Mouse (Mus musculus) lung, postnatal 0 days (tissue): ENCODE measurements around the gene Pde2a. TPM values are rescaled to one million over a fixed set of nuclear protein-coding genes. Genes with fewer than 3 reads are reported as not detected.

Experiments
- ATAC-seq: fragments of 200-750 bp; cut with Nextera tagmentation; 2 replicates; pipeline ENCODE4 v1.8.0; 2017; ENCODE audit warnings: moderate library complexity
- DNase-seq: peaks from one replicate; pipeline ENCODE4 v3.0.0-alpha.2; 2016; ENCODE audit warnings: low spot score
- H3K27ac ChIP-seq: fragments of 300-500 bp; sonication (generic); 2 replicates; pipeline ENCODE4 v1.5.1; 2014; ENCODE audit warnings: antibody characterized with exemption, mild to moderate bottlenecking, low read length, mixed read lengths
- H3K27me3 ChIP-seq: fragments of 300-500 bp; sonication (generic); replicated peaks from 2 replicates; pipeline ENCODE4 v1.6.1; 2014; ENCODE audit warnings: low read length, mixed read lengths; ENCODE audit not compliant: insufficient read depth
- H3K36me3 ChIP-seq: fragments of 300-500 bp; sonication (generic); 2 replicates; pipeline ENCODE4 v1.6.1; 2014; ENCODE audit warnings: low read length, mixed read lengths; ENCODE audit not compliant: insufficient read depth
- H3K4me1 ChIP-seq: fragments of 300-500 bp; sonication (generic); 2 replicates; pipeline ENCODE4 v1.6.1; 2014; ENCODE audit warnings: antibody characterized with exemption, low read depth, low read length, mixed read lengths; ENCODE audit not compliant: insufficient read depth
- H3K4me2 ChIP-seq: fragments of 300-500 bp; sonication (generic); replicated peaks from 2 replicates; pipeline ENCODE4 v1.6.1; 2014; ENCODE audit warnings: low read depth, mild to moderate bottlenecking, low read length, moderate library complexity, mixed read lengths
- H3K4me3 ChIP-seq: fragments of 300-500 bp; sonication (generic); 2 replicates; pipeline ENCODE4 v1.5.1; 2014; ENCODE audit warnings: low read depth, low read length
- H3K9ac ChIP-seq: fragments of 300-500 bp; sonication (generic); replicated peaks from 2 replicates; pipeline ENCODE4 v1.6.1; 2014; ENCODE audit warnings: low read depth, mild to moderate bottlenecking
- H3K9me3 ChIP-seq: fragments of 300-500 bp; sonication (generic); 2 replicates; pipeline ENCODE4 v1.6.1; 2016; ENCODE audit warnings: low read length, mixed read lengths
- CTCF ChIP-seq: IDR thresholded peaks from 2 replicates; pipeline ENCODE4 v1.5.1; 2016; ENCODE audit warnings: antibody characterized with exemption, mild to moderate bottlenecking
- EP300 ChIP-seq: IDR thresholded peaks from 2 replicates; pipeline ENCODE4 v1.6.1; 2016; ENCODE audit warnings: antibody characterized with exemption, mild to moderate bottlenecking, control low read depth
- WGBS: fragments of 180-500 bp; shearing (Covaris S2); extraction: QIAGEN DNeasy Blood & Tissue Kit; methylation state at CpG from one replicate; pipeline ENCODE4 v1.1.7; 2014; 5-methylcytosine and 5-hydroxymethylcytosine counted together
- polyA plus RNA-seq: library from polyadenylated mRNA; unstranded; fragments of >200 nt; fragmentation: Nextera tagmentation; extraction: Ambion mirVana; gene quantifications from 2 replicates; pipeline ENCODE4 v1.2.1, GENCODE M21; 2015

Gene Pde2a
- polyA plus RNA-seq, 1 experiment from 2014 or later, result 4.3 TPM

- H3K4me3 ChIP-seq, result 0 out of 2 replicates have a peak overlapping the region, but pooled peaks have one; percentile 3
- no peaks in the 10 kb centered on the region for H3K9me3 ChIP-seq
- peaks cover 17% of the 10 kb centered on the region; the same call in 1 of the 2 replicates for H3K36me3 ChIP-seq
- H3K27ac ChIP-seq, result peak overlapping the region; percentile 86
- no peaks in the 10 kb centered on the region for H3K27me3 ChIP-seq
- peak overlapping the region; percentile 36 for H3K4me2 ChIP-seq
- WGBS, result 11% methylated on average over 6 of the region's 6 CpGs
- DNase-seq (peak; percentile 86), ATAC-seq (peak; percentile 81)
- no peak overlapping the region for H3K9ac ChIP-seq
- TF ChIP-seq CTCF (no peak), EP300 (peak; percentile 62)
- H3K4me1 ChIP-seq, result peaks cover 22% of the 10 kb centered on the region
Measured at GRCm38 (mm10) chr7:101385331-101385733, 36.2 kb upstream of the Pde2a start.

GRCm38 (mm10) chr7:101385866-101386452 lies 35.5 kb upstream of the Pde2a start:
- Histone ChIP-seq H3K9me3 (no peaks in the 10 kb centered on the region), H3K9ac (no peak overlapping the region), H3K27me3 (no peaks in the 10 kb centered on the region), H3K4me1 (peaks cover 22% of the 10 kb centered on the region), H3K27ac (peak overlapping the region; percentile 86), H3K36me3 (peaks cover 17% of the 10 kb centered on the region; the same call in 1 of the 2 replicates), H3K4me3 (peak overlapping the region; percentile 3; the same call in 1 of the 2 replicates), H3K4me2 (peak overlapping the region; percentile 36)
- no peak for TF ChIP-seq EP300
- no peak for TF ChIP-seq CTCF
- WGBS, result 59% methylated on average over 4 of the region's 10 CpGs
- ATAC-seq (peak; percentile 42), DNase-seq (peak; percentile 47)

- H3K4me1 ChIP-seq, result peaks cover 21% of the 10 kb centered on the region
- DNase-seq (no peak), ATAC-seq (no peak)
- WGBS, result 81% methylated on average over 6 of the region's 6 CpGs
- H3K9me3 ChIP-seq, result no peaks in the 10 kb centered on the region
- peaks cover 20% of the 10 kb centered on the region; the same call in 1 of the 2 replicates for H3K36me3 ChIP-seq
- no peak overlapping the region for H3K4me2 ChIP-seq
- H3K27ac ChIP-seq, result no peak overlapping the region
- TF ChIP-seq EP300 (no peak), CTCF (no peak)
- H3K4me3 ChIP-seq, result no peak overlapping the region
- H3K9ac ChIP-seq, result no peak overlapping the region
- no peaks in the 10 kb centered on the region for H3K27me3 ChIP-seq
Measured at GRCm38 (mm10) chr7:101389256-101389655, 32.2 kb upstream of the Pde2a start.

GRCm38 (mm10) chr7:101391909-101392479 lies 29.5 kb upstream of the Pde2a start:
- no peak overlapping the region for H3K4me3 ChIP-seq
- H3K9me3 ChIP-seq, result no peaks in the 10 kb centered on the region
- peaks cover 34% of the 10 kb centered on the region for H3K36me3 ChIP-seq
- no peaks in the 10 kb centered on the region for H3K27me3 ChIP-seq
- 58% methylated on average over 4 of the region's 4 CpGs for WGBS
- H3K9ac ChIP-seq, result no peak overlapping the region
- H3K4me1 ChIP-seq, result peaks cover 8% of the 10 kb centered on the region; the same call in 1 of the 2 replicates
- no peak overlapping the region for H3K4me2 ChIP-seq
- no peak for TF ChIP-seq CTCF
- peak; percentile 57; the same call in 1 of the 2 replicates for TF ChIP-seq EP300
- peak overlapping the region; percentile 90 for H3K27ac ChIP-seq
- DNase-seq (peak; percentile 77), ATAC-seq (peak; percentile 4; the same call in 1 of the 2 replicates)

- peaks cover 38% of the 10 kb centered on the region for H3K36me3 ChIP-seq
- H3K4me2 ChIP-seq, result no peak overlapping the region
- no peak overlapping the region for H3K4me3 ChIP-seq
- peaks cover 8% of the 10 kb centered on the region; the same call in 1 of the 2 replicates for H3K4me1 ChIP-seq
- no peaks in the 10 kb centered on the region for H3K27me3 ChIP-seq
- WGBS, result 32% methylated on average over 4 of the region's 4 CpGs
- H3K27ac ChIP-seq, result peak overlapping the region; percentile 90
- no peaks in the 10 kb centered on the region for H3K9me3 ChIP-seq
- DNase-seq, result peak; percentile 62
- TF ChIP-seq CTCF, result no peak
- TF ChIP-seq EP300, result no peak
- H3K9ac ChIP-seq, result no peak overlapping the region
- ATAC-seq, result 0 out of 2 replicates have a peak, but pooled peaks have one; percentile 8
Measured at GRCm38 (mm10) chr7:101393015-101393414, 28.5 kb upstream of the Pde2a start.

GRCm38 (mm10) chr7:101393694-101394504 lies 27.6 kb upstream of the Pde2a start:
- H3K9ac ChIP-seq, result peak overlapping the region; percentile 41; the same call in 1 of the 2 replicates
- H3K27me3 ChIP-seq, result no peaks in the 10 kb centered on the region
- 34% methylated on average over 8 of the region's 8 CpGs for WGBS
- DNase-seq (peak; percentile 95), ATAC-seq (peak; percentile 86)
- H3K36me3 ChIP-seq, result peaks cover 40% of the 10 kb centered on the region
- H3K27ac ChIP-seq, result peak overlapping the region; percentile 90
- H3K4me3 ChIP-seq, result peak overlapping the region; percentile 29
- H3K4me1 ChIP-seq, result peaks cover 8% of the 10 kb centered on the region; the same call in 1 of the 2 replicates
- H3K9me3 ChIP-seq, result no peaks in the 10 kb centered on the region
- TF ChIP-seq CTCF, result no peak; the same call in 1 of the 2 replicates
- TF ChIP-seq EP300, result peak; percentile 27; the same call in 1 of the 2 replicates
- peak overlapping the region; percentile 52 for H3K4me2 ChIP-seq
